Mouse (Mus musculus) CD4-positive, CD25-positive, alpha-beta regulatory T cell, adult 4 months (primary cell): ENCODE results near the gene Cfap44. TPM values are rescaled to one million over a fixed set of nuclear protein-coding genes. Genes with fewer than 3 reads are reported as not detected.

Experiments
- polyA plus RNA-seq, 2 experiments: library from polyadenylated mRNA; unstranded; fragments of 100-300 nt; shearing (Covaris generic); gene quantifications; one replicate each; pipeline ENCODE4 v1.2.1; 2017

The Cfap44 gene
- polyA plus RNA-seq, 2 experiments from 2014 or later, result not detected

Other genes with a start within 250 kb of the Cfap44 start
- 1 to 10 TPM; 3.9 to 5.2 TPM for gene Usf3, start 221.6 kb upstream of the Cfap44 start, polyA plus RNA-seq
- 10 to 100 TPM; 34.7 to 38.8 TPM for gene Sidt1, start 61.6 kb upstream of the Cfap44 start, polyA plus RNA-seq
- gene Spice1, start 47.7 kb upstream of the Cfap44 start, polyA plus RNA-seq, result 10 to 100 TPM; 31.2 to 37.0 TPM
- gene Boc, start 164.1 kb downstream of the Cfap44 start, polyA plus RNA-seq, result under 1 TPM in 1 of 2 experiments, not detected in 1; 0.79 TPM